Mouse (Mus musculus): ENCODE measurements around the gene Itgb4. TPM values are rescaled to one million over a fixed set of nuclear protein-coding genes. Genes with fewer than 3 reads are reported as not detected.

The Itgb4 gene
- polyA plus RNA-seq, 1 experiment from 2014 or later, result 0.67 TPM

DNA sequence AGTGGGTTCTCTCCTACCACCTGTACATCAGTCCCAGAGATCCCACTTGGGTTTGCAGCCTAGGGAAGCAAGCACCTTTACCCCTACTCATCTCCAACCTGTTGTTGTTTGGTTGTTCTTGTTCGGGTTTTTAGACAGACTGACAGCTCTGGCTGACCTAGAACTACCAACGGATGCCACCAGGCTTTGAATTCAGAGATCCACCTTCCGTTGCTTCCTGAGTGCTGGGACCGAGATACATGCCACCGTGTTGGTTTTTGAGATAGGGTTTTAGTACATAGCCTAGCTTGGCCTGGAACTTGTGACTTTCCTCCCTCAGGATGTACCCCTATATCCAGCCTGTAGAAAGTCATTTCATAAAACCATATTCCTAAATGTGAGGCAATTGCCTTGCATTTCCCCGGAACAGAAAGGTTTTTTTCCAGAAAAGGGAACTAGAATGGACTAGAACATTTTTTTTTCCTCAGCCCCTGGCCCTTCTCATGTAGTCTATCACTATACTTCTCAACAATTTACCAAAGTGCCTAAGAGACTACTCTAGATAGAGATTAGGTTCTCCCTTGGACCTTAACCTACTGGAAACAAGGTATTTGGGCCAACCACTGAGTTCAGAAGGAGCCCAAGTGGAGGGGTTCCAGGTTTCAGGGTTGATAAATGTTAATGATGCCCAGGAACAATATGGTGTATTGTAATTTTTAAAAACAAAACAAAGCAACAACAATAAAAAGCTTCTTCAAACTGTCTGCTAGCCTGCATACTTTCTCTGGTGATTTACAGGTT lies 54.8 kb downstream of the Itgb4 start:
- H3K4me3 ChIP-seq (replicated peaks; ENCODE audit: low read length), result peak overlapping the region; percentile 69
- no peaks in the 10 kb centered on the region for H3K36me3 ChIP-seq (ENCODE audit: control insufficient read depth, insufficient read depth)
- peak overlapping the region; percentile 49 for H3K9ac ChIP-seq (replicated peaks; ENCODE audit: low read depth, low read length)
- H3K4me2 ChIP-seq (ENCODE audit: low read length), result peak overlapping the region; percentile 56
- ATAC-seq, result no peak
- 86% methylated on average over 6 of the region's 6 CpGs for whole genome bisulfite sequencing
- 0 out of 2 replicates have a peak overlapping the region, but pooled peaks have one; percentile 10 for H3K27ac ChIP-seq (ENCODE audit: low read length)
- H3K27me3 ChIP-seq (replicated peaks; ENCODE audit: control insufficient read depth, insufficient read depth, low read length), result no peaks in the 10 kb centered on the region
- no peaks in the 10 kb centered on the region for H3K9me3 ChIP-seq (ENCODE audit: control insufficient read depth, low read length)
- H3K4me1 ChIP-seq (replicated peaks; ENCODE audit: control insufficient read depth, insufficient read depth, low read length), result peaks cover 18% of the 10 kb centered on the region

DNA sequence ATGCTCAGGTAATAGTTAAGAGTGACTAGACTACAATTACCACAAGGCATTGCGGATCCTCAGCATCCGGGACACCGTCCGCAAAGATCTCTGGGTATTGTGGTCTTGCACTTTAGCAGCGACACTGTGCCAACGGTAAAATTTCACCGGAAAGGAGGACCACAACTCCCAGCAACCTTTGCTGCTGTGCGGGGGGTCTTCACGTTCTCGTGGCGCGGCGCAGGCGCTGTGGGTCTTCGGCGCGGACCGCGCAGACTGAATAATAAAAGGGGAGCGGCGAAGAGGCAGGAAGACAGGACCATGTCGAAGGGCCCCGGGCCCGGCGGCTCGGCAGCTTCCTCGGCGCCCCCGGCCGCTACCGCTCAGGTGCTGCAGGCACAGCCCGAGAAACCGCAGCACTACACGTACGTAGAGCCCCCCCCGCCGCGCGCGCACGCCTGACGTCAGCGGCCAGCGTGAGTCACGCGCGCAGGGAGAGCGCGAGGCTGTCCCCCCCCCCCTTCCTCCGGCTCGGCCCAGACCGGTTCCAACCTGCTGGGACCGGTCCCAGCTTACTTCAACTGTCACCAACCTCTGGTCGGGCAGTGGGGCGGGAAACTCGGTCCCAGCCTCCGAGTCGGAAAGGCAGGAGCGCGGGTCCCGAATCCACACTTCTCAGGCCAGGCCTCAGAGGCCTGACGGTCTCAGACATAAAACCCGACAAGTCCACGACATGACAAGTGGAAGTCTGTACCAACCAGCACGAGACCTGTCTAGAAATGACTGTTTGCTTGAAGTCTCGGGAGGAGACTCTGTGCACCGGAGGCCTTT lies 55.8 kb downstream of the Itgb4 start, which contains the start of gene Unk:
Unk (plus strand) TSS at position 235 of the 810 bp plus-strand sequence.
- H3K9me3 ChIP-seq (ENCODE audit: control insufficient read depth, low read length), result no peaks in the 10 kb centered on the region
- no peaks in the 10 kb centered on the region for H3K27me3 ChIP-seq (replicated peaks; ENCODE audit: control insufficient read depth, insufficient read depth, low read length)
- peaks cover 18% of the 10 kb centered on the region for H3K4me1 ChIP-seq (replicated peaks; ENCODE audit: control insufficient read depth, insufficient read depth, low read length)
- peak within 1 kb of the TSS; percentile 99 for H3K27ac ChIP-seq (ENCODE audit: low read length)
- ATAC-seq, result peak; percentile 96
- H3K9ac ChIP-seq (replicated peaks; ENCODE audit: low read depth, low read length), result peak within 1 kb of the TSS; percentile 96
- H3K36me3 ChIP-seq (ENCODE audit: control insufficient read depth, insufficient read depth), result no peaks in the 10 kb centered on the region
- WGBS, result under 1% methylated on average over 62 of the region's 67 CpGs
- H3K4me2 ChIP-seq (ENCODE audit: low read length), result peak within 1 kb of the TSS; percentile 76
- H3K4me3 ChIP-seq (replicated peaks; ENCODE audit: low read length), result peak within 1 kb of the TSS; percentile 69

DNA sequence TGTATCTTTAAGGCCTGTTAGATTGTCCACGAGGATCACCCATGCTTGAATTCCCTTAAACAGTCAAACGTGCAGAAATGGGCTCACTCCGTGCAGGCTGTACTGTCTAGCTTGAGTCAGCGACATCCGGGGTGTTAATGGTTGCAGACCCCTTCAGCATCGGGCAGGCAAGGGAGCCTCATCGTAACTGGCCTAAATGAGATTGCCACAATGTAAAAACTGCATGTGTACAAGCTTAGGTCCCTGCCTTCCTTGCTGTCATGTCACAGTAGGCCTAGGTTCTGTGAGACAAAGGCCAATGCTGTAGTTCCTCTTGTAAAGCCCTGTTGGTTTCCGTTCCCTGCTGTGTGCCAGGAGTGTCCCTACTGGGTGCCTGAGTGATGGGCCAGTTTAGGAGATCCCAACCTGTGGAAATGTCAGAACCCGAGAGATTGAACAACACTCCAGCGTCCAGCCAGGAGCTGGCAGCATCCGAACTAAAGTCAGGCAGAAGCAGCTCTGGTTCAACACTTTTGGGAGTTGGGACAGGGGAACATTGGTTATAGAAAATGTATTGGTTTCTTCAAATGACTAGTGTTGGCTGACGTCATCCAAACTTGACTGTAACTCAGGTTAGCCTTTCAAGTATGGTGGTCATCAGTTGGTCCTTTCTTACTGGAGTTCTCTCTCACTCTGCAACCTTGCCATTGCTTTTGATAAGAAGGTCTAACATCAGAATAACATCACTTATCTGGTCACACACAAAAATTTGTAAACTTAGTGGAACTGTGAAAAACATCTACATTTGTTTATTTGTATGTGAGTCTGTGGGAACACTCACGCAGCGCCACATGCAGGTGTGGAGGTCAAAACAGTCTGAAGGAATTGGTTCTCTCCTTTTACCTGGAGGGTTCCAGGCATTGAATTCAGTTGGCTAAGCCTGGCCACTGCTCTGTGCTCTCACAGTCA lies 56.7 kb downstream of the Itgb4 start:
- Histone ChIP-seq H3K27me3 (replicated peaks; ENCODE audit: control insufficient read depth, insufficient read depth, low read length) (no peaks in the 10 kb centered on the region), H3K27ac (ENCODE audit: low read length) (peak overlapping the region; percentile 99), H3K9me3 (ENCODE audit: control insufficient read depth, low read length) (no peaks in the 10 kb centered on the region), H3K9ac (replicated peaks; ENCODE audit: low read depth, low read length) (peak overlapping the region; percentile 96), H3K36me3 (ENCODE audit: control insufficient read depth, insufficient read depth) (no peaks in the 10 kb centered on the region), H3K4me2 (ENCODE audit: low read length) (peak overlapping the region; percentile 76), H3K4me1 (replicated peaks; ENCODE audit: control insufficient read depth, insufficient read depth, low read length) (peaks cover 18% of the 10 kb centered on the region), H3K4me3 (replicated peaks; ENCODE audit: low read length) (peak overlapping the region; percentile 69)
- 25% methylated on average over 14 of the region's 14 CpGs for WGBS
- peak; percentile 1; the same call in 1 of the 2 replicates for ATAC-seq

DNA sequence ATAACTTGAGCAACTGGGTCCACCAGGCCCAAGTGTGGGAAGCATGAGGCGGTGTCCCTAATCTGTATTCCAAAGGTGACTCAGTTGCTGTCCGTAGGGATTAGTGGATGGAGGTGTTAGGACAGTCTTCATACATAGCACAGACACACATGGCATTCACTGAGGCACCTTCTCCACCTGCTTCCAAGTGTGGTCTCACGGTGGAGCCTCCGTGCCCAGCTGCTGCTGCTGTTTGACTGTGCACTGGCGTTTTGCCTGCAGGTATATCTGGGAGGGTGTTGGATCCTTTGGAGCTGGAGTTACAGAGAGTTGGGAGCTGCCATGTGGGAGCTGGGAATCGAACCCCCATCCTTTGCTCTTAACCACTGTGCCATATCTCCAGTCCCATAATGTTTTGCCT lies 60.1 kb downstream of the Itgb4 start:
- Histone ChIP-seq H3K4me2 (ENCODE audit: low read length) (no peak overlapping the region), H3K36me3 (ENCODE audit: control insufficient read depth, insufficient read depth) (peaks cover 3% of the 10 kb centered on the region; the same call in 1 of the 2 replicates), H3K4me1 (replicated peaks; ENCODE audit: control insufficient read depth, insufficient read depth, low read length) (peaks cover 15% of the 10 kb centered on the region), H3K27ac (ENCODE audit: low read length) (no peak overlapping the region), H3K9ac (replicated peaks; ENCODE audit: low read depth, low read length) (no peak overlapping the region), H3K9me3 (ENCODE audit: control insufficient read depth, low read length) (no peaks in the 10 kb centered on the region), H3K4me3 (replicated peaks; ENCODE audit: low read length) (no peak overlapping the region), H3K27me3 (replicated peaks; ENCODE audit: control insufficient read depth, insufficient read depth, low read length) (no peaks in the 10 kb centered on the region)
- WGBS, result 95% methylated on average over 6 of the region's 6 CpGs
- no peak for ATAC-seq

DNA sequence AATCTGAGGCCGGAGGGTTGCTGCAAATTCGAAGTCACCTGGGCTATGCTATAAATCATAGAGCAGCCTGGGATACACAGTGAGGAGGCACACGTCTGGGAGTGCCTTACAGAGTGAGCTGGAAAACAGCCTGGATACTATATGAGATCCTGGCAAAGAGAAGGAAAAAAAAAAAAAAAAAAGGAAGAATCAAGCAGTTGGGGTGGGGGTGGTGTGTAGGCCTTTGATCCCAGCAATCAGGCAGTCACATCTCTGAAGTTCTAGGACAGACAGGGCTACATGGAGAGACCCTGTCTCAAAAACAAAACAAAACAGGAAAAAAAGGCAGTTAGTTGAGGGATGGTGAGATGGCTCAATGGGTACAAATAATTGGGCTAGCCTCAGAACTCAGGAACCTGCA lies 62.2 kb downstream of the Itgb4 start:
- no peaks in the 10 kb centered on the region for H3K9me3 ChIP-seq (ENCODE audit: control insufficient read depth, low read length)
- no peak overlapping the region for H3K4me2 ChIP-seq (ENCODE audit: low read length)
- H3K36me3 ChIP-seq (ENCODE audit: control insufficient read depth, insufficient read depth), result peaks cover 3% of the 10 kb centered on the region; the same call in 1 of the 2 replicates
- no peak overlapping the region for H3K9ac ChIP-seq (replicated peaks; ENCODE audit: low read depth, low read length)
- no peak overlapping the region for H3K27ac ChIP-seq (ENCODE audit: low read length)
- no peak for ATAC-seq
- H3K4me3 ChIP-seq (replicated peaks; ENCODE audit: low read length), result no peak overlapping the region
- peaks cover 7% of the 10 kb centered on the region for H3K4me1 ChIP-seq (replicated peaks; ENCODE audit: control insufficient read depth, insufficient read depth, low read length)
- H3K27me3 ChIP-seq (replicated peaks; ENCODE audit: control insufficient read depth, insufficient read depth, low read length), result no peaks in the 10 kb centered on the region
- WGBS, result 93% methylated on average over 3 of the region's 3 CpGs

DNA sequence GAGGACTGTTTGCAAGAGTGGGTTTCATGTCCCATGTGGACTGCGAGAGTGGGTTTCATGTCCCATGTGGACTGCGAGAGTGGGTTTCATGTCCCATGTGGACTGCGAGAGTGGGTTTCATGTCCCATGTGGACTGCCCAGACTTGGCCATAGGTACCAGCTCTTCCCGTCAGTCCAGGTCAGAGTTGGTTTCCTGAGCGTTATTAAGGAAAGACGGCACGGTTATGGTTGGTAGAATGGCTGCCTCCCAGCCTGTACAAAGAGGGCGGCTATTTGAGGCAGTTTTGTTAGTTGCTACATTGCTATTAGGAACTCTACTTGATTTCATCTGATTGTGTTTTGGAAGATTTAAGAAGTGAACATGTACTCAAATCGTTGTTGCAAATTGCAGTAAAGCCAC lies 63.3 kb downstream of the Itgb4 start:
- Histone ChIP-seq H3K4me2 (ENCODE audit: low read length) (no peak overlapping the region), H3K4me1 (replicated peaks; ENCODE audit: control insufficient read depth, insufficient read depth, low read length) (peaks cover 2% of the 10 kb centered on the region), H3K36me3 (ENCODE audit: control insufficient read depth, insufficient read depth) (peaks cover 6% of the 10 kb centered on the region), H3K9me3 (ENCODE audit: control insufficient read depth, low read length) (peaks cover 2% of the 10 kb centered on the region; the same call in 1 of the 2 replicates), H3K9ac (replicated peaks; ENCODE audit: low read depth, low read length) (no peak overlapping the region), H3K27me3 (replicated peaks; ENCODE audit: control insufficient read depth, insufficient read depth, low read length) (no peaks in the 10 kb centered on the region), H3K27ac (ENCODE audit: low read length) (no peak overlapping the region), H3K4me3 (replicated peaks; ENCODE audit: low read length) (no peak overlapping the region)
- ATAC-seq, result no peak
- 97% methylated on average over 9 of the region's 9 CpGs for WGBS

DNA sequence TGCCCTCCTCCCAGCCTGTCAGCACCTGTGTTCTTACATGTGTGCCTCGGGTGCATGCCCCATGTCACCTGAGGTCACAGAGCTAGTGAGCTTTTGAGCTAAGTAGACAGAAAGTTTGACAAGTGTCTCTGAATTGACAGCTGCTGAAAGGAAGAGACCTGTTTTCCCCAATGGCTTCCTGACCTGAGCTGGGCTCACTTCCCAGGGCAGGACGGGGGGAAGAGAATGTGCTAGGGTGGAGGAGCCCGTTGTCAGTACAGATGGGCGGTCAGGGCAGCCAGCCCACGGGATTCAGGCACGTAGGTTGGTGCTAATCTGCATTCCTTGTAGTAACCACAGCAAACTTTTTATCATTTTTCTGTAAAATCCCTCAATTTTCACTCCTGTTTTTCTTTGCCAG lies 66.1 kb downstream of the Itgb4 start:
- no peak overlapping the region for H3K9ac ChIP-seq (replicated peaks; ENCODE audit: low read depth, low read length)
- peaks cover 6% of the 10 kb centered on the region for H3K36me3 ChIP-seq (ENCODE audit: control insufficient read depth, insufficient read depth)
- 89% methylated on average over 6 of the region's 6 CpGs for WGBS
- no peaks in the 10 kb centered on the region for H3K27me3 ChIP-seq (replicated peaks; ENCODE audit: control insufficient read depth, insufficient read depth, low read length)
- no peak overlapping the region for H3K27ac ChIP-seq (ENCODE audit: low read length)
- no peak overlapping the region for H3K4me3 ChIP-seq (replicated peaks; ENCODE audit: low read length)
- no peaks in the 10 kb centered on the region for H3K4me1 ChIP-seq (replicated peaks; ENCODE audit: control insufficient read depth, insufficient read depth, low read length)
- H3K4me2 ChIP-seq (ENCODE audit: low read length), result no peak overlapping the region
- peaks cover 2% of the 10 kb centered on the region; the same call in 1 of the 2 replicates for H3K9me3 ChIP-seq (ENCODE audit: control insufficient read depth, low read length)
- ATAC-seq, result no peak

DNA sequence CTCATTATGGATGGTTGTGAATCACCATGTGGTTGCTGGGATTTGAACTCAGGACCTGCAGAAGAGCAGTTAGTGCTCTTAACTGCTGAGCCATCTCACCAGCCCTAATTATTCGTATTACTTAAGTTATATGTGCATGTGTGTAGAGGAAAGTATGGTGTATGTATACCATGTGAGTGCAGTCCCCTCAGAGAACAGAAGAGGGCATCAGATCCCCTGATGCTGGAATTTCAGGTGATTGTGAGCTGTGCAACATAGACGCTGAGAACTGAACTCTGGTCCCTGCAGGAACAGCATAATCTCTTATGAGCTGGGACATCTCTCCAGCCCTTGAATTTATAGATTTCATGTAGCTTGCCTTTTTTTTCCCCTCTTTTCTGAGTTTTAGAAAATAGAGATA lies 67.3 kb downstream of the Itgb4 start:
- 97% methylated on average over 2 of the region's 2 CpGs for WGBS
- Histone ChIP-seq H3K4me3 (replicated peaks; ENCODE audit: low read length) (no peak overlapping the region), H3K4me2 (ENCODE audit: low read length) (no peak overlapping the region), H3K36me3 (ENCODE audit: control insufficient read depth, insufficient read depth) (peaks cover 6% of the 10 kb centered on the region), H3K9ac (replicated peaks; ENCODE audit: low read depth, low read length) (no peak overlapping the region), H3K27ac (ENCODE audit: low read length) (no peak overlapping the region), H3K27me3 (replicated peaks; ENCODE audit: control insufficient read depth, insufficient read depth, low read length) (no peaks in the 10 kb centered on the region), H3K4me1 (replicated peaks; ENCODE audit: control insufficient read depth, insufficient read depth, low read length) (no peaks in the 10 kb centered on the region), H3K9me3 (ENCODE audit: control insufficient read depth, low read length) (peaks cover 2% of the 10 kb centered on the region; the same call in 1 of the 2 replicates)
- ATAC-seq, result no peak

All from forebrain, embryonic 16.5 days (tissue).